Mouse (Mus musculus) mouse embryonic stem cell (cell line): Measurements from ENCODE around the gene Epha10.

Experiments
- in situ Hi-C, 2 experiments: fragments of 300-500 bp; cut with MboI; formaldehyde crosslinking; loops; 1 replicate in 1 of 2; 3 replicates in 1 of 2; pipeline ENCODE4 v1.14.3; 2019 to 2020; ENCODE audit warnings: low sequenced_read_pairs in 2 of 2, low pct_unique_long_range_greater_than_20kb in 1 of 2, mixed read lengths in 1 of 2; ENCODE audit not compliant: unreplicated experiment in 1 of 2

The Epha10 gene

DNA sequence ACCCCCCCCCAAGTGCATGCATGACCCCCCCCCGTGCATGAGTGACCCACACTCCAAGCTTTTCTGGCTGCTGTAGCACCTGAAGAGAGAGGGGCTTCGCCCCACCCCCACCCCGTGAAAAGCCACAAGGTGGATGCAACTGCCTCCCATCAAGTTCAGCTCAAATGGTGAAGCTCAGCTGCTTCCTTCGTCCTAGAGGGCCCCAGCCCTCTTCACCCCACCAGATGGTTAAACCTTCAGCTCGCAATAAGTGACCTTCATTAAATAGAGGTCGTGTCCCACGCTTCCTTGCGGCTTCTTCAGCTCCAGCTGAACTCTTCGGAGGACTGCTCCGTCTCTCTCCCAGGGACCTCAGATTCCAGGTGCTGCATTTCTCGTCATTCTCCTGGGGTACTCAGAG, at the start of gene Epha10:
Gene Epha10 (plus strand): TSS at position 301 of the 400 bp plus-strand sequence.
- in situ Hi-C loops, result no loop called here

DNA sequence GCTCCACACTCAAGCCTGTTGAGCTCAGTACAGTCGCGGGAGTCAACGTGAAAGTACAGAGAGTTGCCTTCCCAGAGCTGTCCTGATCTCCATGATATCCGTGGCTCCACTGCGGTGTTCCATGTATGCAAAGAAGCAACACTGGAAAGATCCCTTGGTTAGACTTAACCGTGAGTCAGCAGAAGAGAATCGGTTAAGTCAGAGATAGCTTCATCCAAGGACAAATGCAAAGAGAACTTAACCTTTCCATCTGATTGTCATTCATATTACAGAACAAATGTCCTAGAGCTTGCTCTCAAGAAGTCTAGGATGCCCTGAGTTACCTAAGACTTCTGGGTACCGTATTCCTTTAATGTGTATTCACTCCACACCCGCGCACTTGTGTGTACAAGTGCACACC, 47.9 kb upstream of the Epha10 start:
- in situ Hi-C loops, result no loop called here

DNA sequence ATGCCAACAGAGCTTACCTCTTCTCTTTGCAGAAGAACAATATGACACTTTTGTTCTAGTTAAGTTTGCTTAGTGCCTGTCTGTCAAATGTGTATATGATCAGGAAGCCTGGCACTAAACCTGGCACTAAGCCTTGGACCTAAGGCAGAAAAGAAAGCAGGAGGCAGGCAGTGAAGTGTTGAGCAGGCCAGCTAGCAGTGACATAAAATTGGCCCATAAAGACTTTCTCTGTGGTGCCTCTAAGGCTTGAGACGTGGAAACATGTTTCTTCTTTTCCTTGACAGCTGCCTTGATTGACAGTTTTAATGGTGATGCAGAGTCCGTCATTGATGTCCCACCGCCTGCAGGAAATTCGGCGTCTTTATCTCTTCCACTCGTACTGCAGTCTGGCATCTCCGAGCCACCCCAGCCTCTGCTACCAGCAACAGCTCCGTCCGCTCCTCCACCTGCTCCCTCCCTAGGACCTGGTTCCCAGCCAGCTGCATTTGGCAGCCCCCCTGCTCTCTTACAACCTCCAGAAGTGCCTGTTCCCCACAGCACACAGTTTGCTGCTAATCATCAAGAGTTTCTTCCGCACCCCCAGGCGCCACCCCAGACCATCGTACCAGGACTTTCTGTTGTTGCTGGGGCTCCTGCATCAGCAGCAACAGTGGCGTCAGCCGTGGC, 42.5 kb upstream of the Epha10 start:
- in situ Hi-C loops, result no loop called here

DNA sequence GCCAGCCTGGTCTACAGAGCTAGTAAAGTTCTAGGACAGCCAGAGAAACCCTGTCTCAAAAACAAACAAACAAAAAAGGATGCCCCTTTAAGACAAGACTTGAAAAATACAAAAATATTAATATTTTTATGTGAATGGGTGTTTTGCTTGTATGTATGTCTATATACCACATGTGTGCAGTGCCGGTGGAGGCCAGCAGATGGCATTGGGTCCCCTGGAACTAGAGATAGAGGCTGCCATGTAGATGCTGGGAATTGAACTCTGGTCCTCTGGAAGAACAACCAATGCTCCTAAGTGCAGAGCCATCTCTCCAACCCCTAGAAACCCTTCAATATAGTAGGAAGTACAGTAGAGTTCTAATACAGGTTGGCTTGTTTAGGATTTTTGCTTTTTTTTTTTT, 39.7 kb upstream of the Epha10 start:
- in situ Hi-C loops, result loop anchor here in 1 of 2 experiments (10.0 kb wide), 1 partner anchor 126 kb away; the partner anchor contains the start of gene Sf3a3

DNA sequence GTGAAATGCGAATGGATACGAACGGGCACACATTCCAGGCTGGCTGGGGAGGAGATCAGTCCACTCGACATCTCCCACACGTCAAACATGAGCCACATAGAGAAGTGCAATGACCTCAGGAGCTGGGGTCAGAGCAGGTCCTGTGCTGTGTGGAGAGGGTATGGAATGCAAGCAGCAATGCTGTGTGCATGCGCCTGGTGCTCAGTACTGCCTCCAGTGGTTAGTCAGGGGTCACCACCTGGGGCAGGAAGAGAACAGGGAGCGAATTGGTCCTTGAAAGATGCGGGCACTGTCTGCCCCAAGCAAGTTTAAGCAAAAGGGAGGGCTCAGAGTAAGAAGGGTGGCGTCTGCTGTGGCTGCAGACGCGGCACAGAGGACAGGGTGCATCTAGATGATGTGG, 37.2 kb upstream of the Epha10 start:
- in situ Hi-C loops, result loop anchor here in 1 of 2 experiments (10.0 kb wide), 1 partner anchor 129 kb away; the partner anchor contains the start of gene Sf3a3

DNA sequence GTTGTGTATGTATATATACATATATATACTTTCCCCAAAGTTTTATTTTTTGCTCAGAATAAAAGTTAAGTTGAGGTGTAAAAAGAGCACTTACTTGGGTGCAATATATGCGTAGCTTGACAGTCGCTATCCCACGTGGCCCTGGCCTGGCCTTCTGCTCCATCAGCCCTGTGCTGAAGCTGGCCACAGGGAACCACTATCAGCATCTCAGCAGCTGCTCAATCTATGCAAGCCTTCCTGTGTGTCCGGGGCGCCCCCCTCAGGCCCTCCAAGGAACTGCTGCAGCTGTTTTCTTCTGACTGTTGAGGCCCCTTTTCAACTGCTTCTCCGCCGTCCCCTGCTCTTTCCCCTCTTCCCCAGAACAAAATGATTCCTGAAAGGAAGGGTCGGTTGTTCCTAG, 33.1 kb upstream of the Epha10 start:
- in situ Hi-C loops, result loop anchor here in 1 of 2 experiments (10.0 kb wide), 1 partner anchor 133 kb away; the partner anchor contains the start of gene Sf3a3

DNA sequence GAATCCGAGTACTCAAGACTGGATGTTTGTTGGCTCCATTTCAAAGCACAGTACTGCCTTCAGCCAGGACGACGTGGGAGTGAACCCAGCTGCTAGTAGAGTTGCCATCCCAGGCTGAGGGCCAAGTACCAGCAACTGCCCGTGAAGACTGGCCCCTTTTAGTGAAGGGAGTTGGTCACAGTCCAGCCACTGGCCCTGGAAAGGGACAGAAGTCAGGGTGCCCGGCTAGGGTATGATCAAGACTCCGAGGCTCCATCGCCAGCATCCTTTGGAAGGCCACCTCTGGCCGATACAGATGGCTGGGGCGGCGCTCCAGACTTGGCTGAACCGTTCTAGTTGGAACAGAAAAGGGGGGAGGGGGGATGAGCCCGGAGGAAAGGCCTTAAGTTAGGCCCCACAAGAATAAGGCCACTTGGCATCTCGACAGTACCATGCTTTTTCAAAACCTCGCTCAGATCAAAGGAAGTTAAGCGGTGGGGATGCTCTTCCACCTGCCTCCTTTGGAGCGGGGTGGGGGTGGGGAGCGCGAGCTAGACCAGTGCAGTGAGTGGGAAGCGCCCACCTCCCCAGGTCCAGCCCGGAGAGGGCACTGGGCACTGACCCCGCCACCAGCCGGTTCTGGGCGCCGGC, 31.0 kb upstream of the Epha10 start:
- in situ Hi-C loops, result loop anchor here in 1 of 2 experiments (10.0 kb wide), 1 partner anchor 135 kb away; the partner anchor contains the start of gene Sf3a3

DNA sequence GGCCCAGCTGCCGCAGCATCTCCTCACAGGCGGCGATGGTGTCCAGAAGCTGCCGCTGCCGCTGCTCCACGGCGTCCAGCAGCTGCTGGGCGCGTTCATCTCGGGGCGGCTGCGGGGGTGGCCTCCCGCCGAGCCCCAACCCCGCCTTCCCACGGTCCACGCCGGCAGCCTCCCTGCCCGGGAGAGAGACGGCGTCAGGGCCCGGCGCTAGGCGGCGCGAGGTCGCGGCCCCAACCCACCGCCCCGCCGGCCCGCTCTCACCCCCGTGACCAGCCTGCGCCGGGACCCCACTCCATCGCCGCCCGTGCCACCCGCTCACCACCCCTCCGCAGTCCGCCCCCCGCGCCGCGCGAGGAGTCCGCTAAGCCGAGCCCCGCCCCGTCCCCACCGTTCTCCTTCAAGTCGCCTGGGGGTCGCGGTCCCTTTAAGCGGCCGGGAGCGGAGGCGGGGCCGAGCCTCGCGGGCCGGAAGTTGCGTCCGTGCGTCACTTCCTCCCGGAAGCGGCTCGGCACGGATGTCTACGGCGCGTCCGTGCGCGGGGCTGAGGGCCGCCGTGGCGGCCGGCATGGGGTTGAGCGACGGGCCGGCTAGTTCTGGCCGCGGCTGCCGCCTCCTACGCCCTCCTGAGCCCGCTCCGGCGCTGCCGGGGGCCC, 30.3 kb upstream of the Epha10 start, which contains the start of gene Yrdc:
Gene Yrdc (plus strand): TSS at position 419 of the 653 bp plus-strand sequence.
- in situ Hi-C loops, result no loop called here

DNA sequence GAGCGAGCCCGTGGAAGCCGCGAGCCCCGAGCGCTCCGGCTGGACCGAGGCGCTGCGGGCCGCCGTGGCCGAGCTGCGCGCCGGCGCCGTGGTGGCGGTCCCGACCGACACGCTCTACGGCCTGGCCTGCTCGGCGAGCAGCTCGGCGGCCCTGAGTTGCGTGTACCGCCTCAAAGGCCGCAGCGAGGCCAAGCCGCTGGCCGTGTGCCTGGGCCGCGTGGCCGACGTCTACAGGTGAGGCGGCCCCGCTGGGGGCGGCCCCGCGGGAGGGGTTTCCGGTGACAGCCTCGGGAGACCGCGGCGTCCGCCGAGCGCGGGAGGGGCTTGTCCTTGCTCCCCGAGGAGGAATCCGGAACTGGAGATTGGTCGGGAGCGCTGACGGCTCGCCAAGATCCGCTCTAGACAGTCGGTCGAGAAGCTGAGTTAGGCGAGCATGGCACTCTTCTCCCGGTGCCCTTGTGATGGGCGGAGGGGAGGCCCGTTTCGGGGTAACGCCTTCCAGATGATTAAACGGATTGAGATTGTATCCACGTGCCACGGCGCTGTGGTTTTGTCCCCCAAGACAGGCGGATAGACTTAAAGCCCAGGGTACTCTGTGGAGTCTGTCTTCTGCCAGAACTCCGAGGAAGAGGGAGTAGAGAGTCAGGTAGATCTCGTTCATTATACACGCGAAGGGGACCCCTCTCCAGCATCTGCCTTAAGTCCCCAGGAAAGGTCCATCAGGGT, 29.6 kb upstream of the Epha10 start, which contains the start of gene 1110065P20Rik:
Gene 1110065P20Rik (minus strand): TSS at position 264 of the 726 bp plus-strand sequence.
- in situ Hi-C loops, result no loop called here

DNA sequence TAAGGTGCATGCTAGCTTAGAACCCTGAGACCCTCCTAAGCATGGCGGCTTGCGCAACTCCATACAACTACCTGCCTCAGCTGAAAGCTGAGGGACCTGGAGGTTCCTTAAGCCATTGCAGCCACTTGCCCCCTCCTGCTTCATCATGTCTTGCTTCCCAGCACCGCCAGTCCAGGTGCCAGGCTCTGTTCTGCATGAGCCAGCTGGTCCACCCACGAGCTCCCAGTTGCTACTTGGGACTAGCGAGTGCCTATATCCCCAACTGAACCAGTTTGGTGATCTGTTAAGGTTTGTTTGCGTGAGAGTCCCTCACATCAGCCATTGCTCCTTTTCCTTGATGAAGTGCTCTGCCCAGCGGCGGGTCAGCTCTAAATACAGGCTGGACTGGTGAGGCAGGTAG, 24.4 kb upstream of the Epha10 start:
- in situ Hi-C loops, result loop anchor here in 1 of 2 experiments (5.0 kb wide), 1 partner anchor 54 kb away; the partner anchor contains the start of gene Mtf1

DNA sequence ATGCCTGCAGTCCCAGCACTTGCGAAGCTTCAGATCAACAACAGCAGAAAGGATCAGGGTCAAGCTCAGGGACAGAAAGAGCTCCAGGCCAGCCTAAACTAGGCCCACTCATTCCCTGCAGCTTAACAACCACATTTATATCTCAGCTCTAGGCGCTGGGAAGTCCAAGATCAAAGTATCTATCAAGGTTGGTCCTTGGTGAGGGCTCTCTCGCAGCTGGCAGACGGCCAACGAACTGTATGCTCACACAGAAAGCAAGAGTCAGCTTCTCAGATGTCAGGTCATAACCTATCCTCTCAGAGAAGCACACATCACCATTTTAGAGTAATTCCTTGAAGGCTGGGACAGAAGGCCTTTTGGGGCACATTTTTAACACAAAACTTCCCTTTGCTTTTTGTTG, 22.3 kb upstream of the Epha10 start:
- in situ Hi-C loops, result loop anchor here in 1 of 2 experiments (5.0 kb wide), 1 partner anchor 56 kb away; the partner anchor contains the start of gene Mtf1

DNA sequence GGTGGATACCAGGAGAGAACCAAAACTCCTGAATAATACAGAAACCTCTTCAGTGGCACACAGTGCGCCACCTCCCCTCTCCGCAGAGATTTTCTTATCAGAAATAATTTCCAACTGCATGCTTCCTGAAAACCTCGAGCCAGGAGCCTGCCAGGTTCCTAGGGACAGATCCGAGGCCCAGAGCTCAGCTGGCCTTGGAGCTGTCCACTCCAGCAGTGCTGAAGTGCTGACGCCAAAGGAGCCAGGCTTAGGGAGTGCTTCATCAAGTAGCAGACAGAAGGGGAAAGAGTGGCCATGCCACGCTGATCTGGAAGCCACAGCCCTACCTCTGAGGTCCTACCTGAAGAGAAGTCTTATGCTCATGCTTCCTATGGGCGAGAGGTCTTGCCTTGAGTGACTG, 20.3 kb upstream of the Epha10 start:
- in situ Hi-C loops, result no loop called here

DNA sequence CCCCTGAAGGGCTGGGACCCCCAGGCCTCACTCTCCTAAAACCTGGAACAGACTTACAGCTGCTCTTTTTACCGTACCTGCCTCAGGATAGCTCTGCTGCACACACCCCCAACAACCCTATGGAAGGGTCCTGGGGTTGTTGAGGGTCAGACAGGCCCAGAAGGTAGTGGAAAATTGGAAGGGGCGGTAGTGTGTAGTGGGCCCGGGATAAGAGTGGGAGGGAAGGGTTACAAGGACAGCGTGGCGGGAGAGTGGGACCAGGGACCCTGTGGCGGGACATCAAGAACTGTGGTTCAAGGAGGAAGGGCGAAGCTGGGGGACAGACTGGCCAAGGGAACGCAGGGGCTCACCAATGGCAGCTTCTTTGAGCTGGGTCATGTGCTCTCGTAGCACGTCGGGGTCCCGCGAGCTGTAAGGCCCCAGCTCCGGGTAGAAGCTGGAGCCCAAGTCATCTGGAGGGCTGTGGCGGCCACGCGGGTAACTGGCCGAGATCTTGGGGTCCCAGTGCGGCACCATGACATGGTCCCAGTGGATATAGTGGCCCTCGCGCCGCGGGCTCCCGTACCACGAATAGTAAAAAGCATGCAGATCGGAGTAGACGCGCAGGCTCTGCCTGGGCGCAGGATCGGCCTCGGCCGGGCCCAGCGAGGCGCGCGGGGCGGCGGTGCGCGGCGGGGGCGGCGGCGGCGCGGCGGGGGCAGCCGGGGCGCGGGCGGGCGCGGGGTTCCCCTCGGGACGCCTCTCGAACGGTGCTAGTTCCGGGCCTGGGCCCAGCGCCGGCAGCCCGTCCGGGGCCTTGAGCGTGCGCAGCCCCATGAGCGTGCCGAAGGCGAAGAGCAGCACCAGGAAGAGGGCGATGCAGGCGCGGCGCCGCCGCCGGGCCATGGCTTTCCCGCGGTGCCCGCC, 19.2 kb upstream of the Epha10 start, which contains the start of gene Maneal:
Gene Maneal (minus strand): TSS at position 889 of the 906 bp plus-strand sequence.
- in situ Hi-C loops, result no loop called here

DNA sequence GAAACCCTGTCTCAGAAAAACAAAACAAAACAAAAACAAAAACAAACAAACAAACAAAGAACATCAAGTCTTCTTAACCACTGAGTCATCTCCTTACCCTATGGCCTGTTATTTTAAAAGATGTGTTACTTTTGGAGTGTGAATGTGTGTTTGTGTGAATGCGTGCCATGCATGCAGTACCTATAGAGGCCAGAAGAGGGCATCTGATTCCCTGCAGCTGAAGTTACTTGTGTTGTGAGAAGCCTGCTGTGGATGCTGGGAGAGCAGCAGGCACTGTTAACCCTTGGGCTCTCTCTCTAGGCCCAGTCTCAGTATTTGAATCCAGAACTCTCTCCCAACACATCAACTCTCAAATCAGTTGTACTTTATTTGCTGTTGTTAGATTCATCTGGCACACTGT, 8.0 kb upstream of the Epha10 start:
- in situ Hi-C loops, result no loop called here

DNA sequence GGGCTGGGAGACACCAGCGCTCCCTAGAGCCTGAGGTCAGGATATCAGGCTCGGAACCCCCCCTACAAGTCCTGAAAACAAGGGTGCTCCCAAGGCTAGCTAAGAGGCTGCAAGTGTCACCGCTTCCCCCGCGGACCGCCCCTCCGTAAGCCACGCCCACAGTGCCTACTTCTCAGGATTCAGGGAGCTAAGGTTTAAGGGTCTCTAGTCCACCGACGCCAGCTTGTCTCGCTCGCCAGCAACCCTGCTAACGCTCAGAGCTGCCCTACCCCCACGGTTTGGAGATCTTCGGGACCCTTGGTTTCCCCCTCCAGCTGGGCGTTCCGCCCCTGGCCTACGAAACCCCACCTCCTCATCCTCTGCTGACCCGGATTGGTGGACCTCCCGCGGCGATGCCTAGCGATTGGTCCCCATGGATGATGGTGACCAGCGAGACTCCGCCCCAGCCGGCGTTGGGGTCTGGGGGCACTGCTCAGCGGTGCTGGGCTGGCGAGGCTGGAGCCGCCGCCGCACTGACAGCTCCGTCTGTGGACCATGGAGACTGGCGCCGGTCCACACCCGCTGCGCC, 726 bp downstream of the Epha10 start:
- in situ Hi-C loops, result no loop called here

DNA sequence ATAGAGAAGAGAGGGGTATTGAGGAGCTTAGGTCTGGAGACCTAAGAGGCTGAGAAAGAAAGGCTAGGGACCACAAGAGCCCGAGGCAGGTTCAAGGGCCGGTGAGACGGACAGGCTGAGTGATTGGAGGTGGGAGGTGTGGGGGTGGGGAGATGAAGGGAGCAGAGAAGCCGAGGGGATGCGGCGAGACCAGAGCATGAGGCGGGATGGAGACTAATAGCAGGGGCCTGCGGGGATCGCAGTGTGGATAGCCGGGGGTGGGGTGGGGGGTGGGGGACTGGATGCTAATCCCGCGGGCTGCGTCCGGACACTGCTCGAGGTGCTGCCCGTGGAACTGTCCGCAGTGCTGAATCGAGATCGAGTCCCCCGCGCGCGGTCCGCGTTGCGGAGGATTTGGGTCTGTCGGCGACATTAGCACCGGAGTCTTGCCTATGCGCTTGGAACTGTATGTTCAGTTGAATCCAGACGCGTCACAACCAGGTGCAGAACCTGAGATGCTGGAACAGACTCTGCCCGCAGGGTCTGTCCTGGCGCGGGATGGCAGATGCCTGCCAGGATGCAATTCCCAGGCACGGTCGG, 1.5 kb downstream of the Epha10 start:
- in situ Hi-C loops, result no loop called here

DNA sequence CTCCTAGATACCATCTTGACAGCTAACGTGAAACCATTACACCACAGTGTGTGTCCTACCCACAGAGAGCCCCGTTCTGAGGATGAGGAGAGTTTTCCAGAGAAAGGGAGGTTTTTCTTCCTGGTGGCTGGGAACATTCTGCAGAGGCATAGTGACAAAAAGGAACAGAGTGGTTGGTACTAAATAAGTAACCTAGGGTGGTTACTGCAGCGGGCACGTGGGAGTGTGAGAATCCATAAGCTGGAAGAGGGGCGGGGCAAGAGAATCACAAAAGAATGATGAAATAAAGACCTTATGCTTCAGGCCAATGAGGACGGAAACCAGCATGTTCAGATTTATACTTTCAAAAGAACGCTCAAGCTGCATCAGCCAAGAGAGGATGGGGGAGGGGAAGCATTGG, 8.0 kb downstream of the Epha10 start:
- in situ Hi-C loops, result no loop called here
